ENCODE assay signal across 8 mouse cellular contexts in the genomic region with DNA sequence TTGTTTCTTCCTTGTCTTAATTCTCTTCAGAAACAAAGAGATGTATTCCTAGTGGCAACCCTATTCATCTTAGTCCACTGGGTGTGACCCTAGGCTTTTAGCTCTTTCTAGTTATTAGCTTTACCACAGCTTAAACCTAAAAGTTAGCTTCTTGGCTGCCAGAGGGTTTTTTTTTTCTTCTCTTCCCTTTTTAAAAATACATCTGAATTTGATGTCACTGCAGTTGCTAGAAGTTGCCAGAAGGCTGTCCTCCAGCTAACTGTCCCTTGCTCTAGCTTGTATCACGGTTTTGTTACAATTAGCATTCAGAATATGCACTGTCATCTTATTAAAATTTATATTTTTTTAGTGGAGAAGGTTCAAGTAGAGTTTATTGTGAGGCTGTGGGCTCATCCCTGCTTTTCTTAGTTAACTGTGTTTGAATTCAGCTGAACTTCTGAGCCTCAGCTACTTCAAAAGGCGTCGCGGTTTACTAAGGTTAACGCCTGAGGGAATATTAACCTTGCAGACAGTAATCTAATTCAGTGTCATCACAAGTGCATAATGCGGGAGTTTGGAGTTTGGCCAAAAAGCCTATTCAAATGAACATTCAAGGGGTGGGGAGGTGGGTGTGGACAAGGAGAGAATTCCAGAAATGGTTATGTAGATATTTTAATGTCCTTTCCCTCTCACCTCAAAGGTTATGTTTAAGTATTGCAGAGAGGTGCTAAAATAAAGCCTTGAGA. TPM values are rescaled to one million over a fixed set of nuclear protein-coding genes. Genes with fewer than 3 reads are reported as not detected.
DNase-seq lines count a peak whose midpoint lies in the region; ATAC-seq and TF ChIP-seq lines count a peak whose summit lies in the region.

No protein-coding gene starts in this region.

- H3K9me3 ChIP-seq in heart, embryonic 13.5 days: no peaks in the 10 kb centered on the region
- H3K9me3 ChIP-seq in intestine, embryonic 14.5 days (ENCODE audit: control insufficient read depth, low read length): no peaks in the 10 kb centered on the region

- H3K4me2 ChIP-seq in heart, embryonic 13.5 days: peak overlapping the region; percentile 96
- peak overlapping the region; percentile 69 for H3K4me2 ChIP-seq in intestine, embryonic 14.5 days (ENCODE audit: low read length)

- peak overlapping the region; percentile 87 for H3K4me3 ChIP-seq in heart, embryonic 13.5 days
- peak overlapping the region; percentile 66 for H3K4me3 ChIP-seq in intestine, embryonic 14.5 days (ENCODE audit: low read depth, low read length)
- peak overlapping the region; percentile 69 for H3K4me3 ChIP-seq in macrophage (ENCODE audit: inconsistent target)
- no peak overlapping the region for H3K4me3 ChIP-seq in lung, adult 2 months (replicated peaks; ENCODE audit: extremely low read depth, low read depth, low read length)

- H3K79me2 ChIP-seq in macrophage (ENCODE audit: inconsistent target): peaks cover 32% of the 10 kb centered on the region

- TF ChIP-seq CTCF in lung, adult 2 months (IDR thresholded peaks at IDR 0.05; ENCODE audit: insufficient read depth, low read length): no peak

- H3K9ac ChIP-seq in heart, embryonic 13.5 days: peak overlapping the region; percentile 98
- no peak overlapping the region for H3K9ac ChIP-seq in intestine, embryonic 14.5 days (ENCODE audit: low read length)

- H3K27ac ChIP-seq in heart, embryonic 13.5 days (replicated peaks): peak overlapping the region; percentile 94
- H3K27ac ChIP-seq in intestine, embryonic 14.5 days (ENCODE audit: low read depth): peak overlapping the region; percentile 89; the same call in 1 of the 2 replicates
- H3K27ac ChIP-seq in macrophage: peak overlapping the region; percentile 62

- TF ChIP-seq POLR2A in lung, adult 2 months (IDR thresholded peaks at IDR 0.05; ENCODE audit: borderline replicate concordance, extremely low read depth, low read depth, low read length): no peak

- no peak for ATAC-seq in heart, embryonic 13.5 days (ENCODE audit: extremely low read depth, insufficient number of reproducible peaks, low FRiP score, low TSS enrichment)
- ATAC-seq in intestine, embryonic 14.5 days (replicated peaks; ENCODE audit: low FRiP score, low TSS enrichment, low read depth): no peak

- intact Hi-C loops in heart, postnatal 25 days (cut with DNase I): no loop called here

- H3K36me3 ChIP-seq in heart, embryonic 13.5 days: peaks cover 2% of the 10 kb centered on the region; the same call in 1 of the 2 replicates
- no peaks in the 10 kb centered on the region for H3K36me3 ChIP-seq in intestine, embryonic 14.5 days (ENCODE audit: control insufficient read depth, insufficient read depth, low read length)
- H3K36me3 ChIP-seq in macrophage (ENCODE audit: inconsistent target): no peaks in the 10 kb centered on the region

- no peak for DNase-seq in heart, postnatal 25 days (ENCODE audit: low spot score)
- peak; percentile 97 for DNase-seq in R1 (ENCODE audit: low read depth, low spot score)
- no peak for DNase-seq in intestine, embryonic 14.5 days (ENCODE audit: low spot score)
- no peak for DNase-seq in lung, adult 2 months
- no peak for DNase-seq in cerebellum, postnatal 25 days
- no peak for DNase-seq in adrenal gland, adult 18-20 months (ENCODE audit: low spot score in 2 of 2)

- peaks cover 24% of the 10 kb centered on the region for H3K4me1 ChIP-seq in heart, embryonic 13.5 days
- peaks cover 4% of the 10 kb centered on the region; the same call in 1 of the 2 replicates for H3K4me1 ChIP-seq in intestine, embryonic 14.5 days (replicated peaks; ENCODE audit: control insufficient read depth, insufficient read depth, low read length)
- H3K4me1 ChIP-seq in lung, adult 2 months (ENCODE audit: control insufficient read depth, insufficient read depth, low read length): peaks cover 10% of the 10 kb centered on the region; the same call in 1 of the 2 replicates

- H3K27me3 ChIP-seq in heart, embryonic 13.5 days (replicated peaks): no peaks in the 10 kb centered on the region
- no peaks in the 10 kb centered on the region for H3K27me3 ChIP-seq in intestine, embryonic 14.5 days (replicated peaks; ENCODE audit: control insufficient read depth, insufficient read depth, low read length)

- WGBS in heart, embryonic 13.5 days: 66% methylated on average over 6 of the region's 6 CpGs
- WGBS in intestine, embryonic 14.5 days: 60% methylated on average over 6 of the region's 6 CpGs
- WGBS in macrophage (ENCODE audit: missing documents): 75% methylated on average over 6 of the region's 6 CpGs
- 56% methylated on average over 6 of the region's 6 CpGs for WGBS in lung, adult 2 months

RNA-seq across cellular contexts. Expression of a gene that starts 1.3 kb away (rescaled TPM):
- 36.6 and 36.9 TPM in 2 replicates for polyA plus RNA-seq in heart, embryonic 13.5 days (2015; fragmentation: Nextera tagmentation; extraction: Ambion mirVana)
- total RNA-seq in heart, postnatal 25 days (2021): 10 to 100 TPM; 36.1 to 38.0 TPM
- 47.3 and 52.5 TPM in 2 replicates for polyA plus RNA-seq in intestine, embryonic 14.5 days (2014; fragmentation: Nextera tagmentation; extraction: Ambion mirVana)
- 10 to 100 TPM; 23.7 to 77.7 (median 55.7) TPM for total RNA-seq in macrophage (2018; cell fraction: chromatin; rRNA removed)
- 10 to 100 TPM; 14.9 to 37.5 (median 29.4) TPM for total RNA-seq in macrophage (2018; cell fraction: cytosol; rRNA removed)
- 10 to 100 TPM; 22.1 to 63.4 (median 42.8) TPM for total RNA-seq in macrophage (2018; cell fraction: nucleus; rRNA removed)
- 17.6 to 18.8 TPM (median 17.6 TPM) in 3 replicates for polyA plus RNA-seq in macrophage (2018)
- polyA plus RNA-seq in lung, adult 2 months (2012; rRNA removed): 6.2 and 9.1 TPM in 2 replicates
- total RNA-seq in adrenal gland, adult 18-20 months (2021): 10 to 100 TPM; 59.5 to 65.1 TPM
